Mouse (Mus musculus) midbrain, postnatal 0 days (tissue): ENCODE measurements at regions not wholly inside any gene's neighbourhood (a gene's known extent, or its start where the extent isn't known, plus 50 kb on each side); places are given as distances from the start of the nearest gene placed in this dataset.

Experiments used
- ATAC-seq: fragments of 200-750 bp; cut with Nextera tagmentation; 2 replicates; pipeline ENCODE4 v1.8.0; 2017; ENCODE audit warnings: moderate number of reproducible peaks, mild to moderate bottlenecking, moderate TSS enrichment, moderate library complexity; ENCODE audit not compliant: low FRiP score
- DNase-seq: peaks from one replicate; pipeline ENCODE4 v3.0.0-alpha.2; 2015; ENCODE audit warnings: low spot score
- H3K27ac ChIP-seq: fragments of 300-500 bp; sonication (generic); 2 replicates; pipeline ENCODE4 v1.5.1; 2014; ENCODE audit warnings: low read depth, mild to moderate bottlenecking, low read length, mixed read lengths
- H3K27me3 ChIP-seq: fragments of 300-500 bp; sonication (generic); 2 replicates; pipeline ENCODE4 v1.6.1; 2014; ENCODE audit warnings: low read length, control low read depth, mixed read lengths; ENCODE audit not compliant: insufficient read depth
- H3K36me3 ChIP-seq: fragments of 300-500 bp; sonication (generic); 2 replicates; pipeline ENCODE4 v1.6.1; 2014; ENCODE audit warnings: low read length, control low read depth, mixed read lengths; ENCODE audit not compliant: insufficient read depth
- H3K4me1 ChIP-seq: fragments of 300-500 bp; sonication (generic); 2 replicates; pipeline ENCODE4 v1.6.1; 2014; ENCODE audit warnings: mild to moderate bottlenecking, control low read depth, antibody characterized with exemption, low read length, mixed read lengths; ENCODE audit not compliant: insufficient read depth
- H3K4me2 ChIP-seq: fragments of 300-500 bp; sonication (generic); 2 replicates; pipeline ENCODE4 v1.6.1; 2014; ENCODE audit warnings: low read depth, mild to moderate bottlenecking, low read length, mixed read lengths; ENCODE audit not compliant: poor library complexity, severe bottlenecking
- H3K4me3 ChIP-seq: fragments of 300-500 bp; sonication (generic); 2 replicates; pipeline ENCODE4 v1.5.1; 2014; ENCODE audit warnings: low read depth, mild to moderate bottlenecking, low read length, moderate library complexity
- H3K9ac ChIP-seq: fragments of 300-500 bp; sonication (generic); replicated peaks from 2 replicates; pipeline ENCODE4 v1.6.1; 2014; ENCODE audit warnings: mild to moderate bottlenecking, low read length, moderate library complexity, mixed read lengths; ENCODE audit not compliant: poor library complexity, severe bottlenecking
- H3K9me3 ChIP-seq: fragments of 300-500 bp; sonication (generic); 2 replicates; pipeline ENCODE4 v1.6.1; 2016; ENCODE audit warnings: low read length, control low read depth
- CTCF ChIP-seq: IDR thresholded peaks from 2 replicates; pipeline ENCODE4 v1.5.1; 2016; ENCODE audit warnings: antibody characterized with exemption, mild to moderate bottlenecking
- WGBS: fragments of 180-500 bp; shearing (Covaris S2); extraction: QIAGEN DNeasy Blood & Tissue Kit; methylation state at CpG from one replicate; pipeline ENCODE4 v1.1.7; 2014; 5-methylcytosine and 5-hydroxymethylcytosine counted together

- 27% methylated on average over 13 of the region's 13 CpGs for WGBS
- TF ChIP-seq CTCF = no peak
- H3K4me2 ChIP-seq = no peak overlapping the region
- H3K27ac ChIP-seq = no peak overlapping the region
- no peak for ATAC-seq
- no peaks in the 10 kb centered on the region for H3K9me3 ChIP-seq
- H3K27me3 ChIP-seq = peaks cover 8% of the 10 kb centered on the region; the same call in 1 of the 2 replicates
- H3K4me3 ChIP-seq = no peak overlapping the region
- H3K4me1 ChIP-seq = no peaks in the 10 kb centered on the region
- DNase-seq = peak; percentile 24
- no peaks in the 10 kb centered on the region for H3K36me3 ChIP-seq
- no peak overlapping the region for H3K9ac ChIP-seq
These were observed 93.2 kb upstream of the Gpr12 start for GRCm38 (mm10) chr5:146678049-146678774.

DNA sequence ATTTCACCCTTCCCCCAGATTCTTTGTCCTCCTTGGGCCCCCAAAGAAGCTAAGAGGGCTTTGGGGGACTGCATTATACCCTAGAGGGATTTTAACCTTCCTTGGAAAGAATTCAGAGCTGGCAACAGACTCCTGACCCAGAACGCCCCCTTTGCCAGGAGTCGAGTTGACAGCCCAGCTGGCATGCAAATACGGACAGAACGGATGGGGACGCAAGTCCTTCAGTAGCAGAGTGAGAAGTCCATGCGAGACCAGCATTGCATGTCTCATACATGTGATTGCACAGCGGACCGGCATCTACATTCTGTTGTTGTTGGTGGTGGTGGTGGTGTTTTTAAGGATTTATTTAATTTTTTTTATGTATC lies 92.1 kb upstream of the Gpr12 start:
- Histone ChIP-seq H3K9ac (no peak overlapping the region), H3K9me3 (0 out of 2 replicates have a peak, but pooled peaks cover 4% of the 10 kb centered on the region), H3K27me3 (peaks cover 8% of the 10 kb centered on the region; the same call in 1 of the 2 replicates), H3K4me3 (no peak overlapping the region), H3K4me1 (no peaks in the 10 kb centered on the region), H3K27ac (no peak overlapping the region), H3K36me3 (no peaks in the 10 kb centered on the region), H3K4me2 (no peak overlapping the region)
- DNase-seq = no peak
- 67% methylated on average over 8 of the region's 8 CpGs for WGBS
- ATAC-seq = no peak
- no peak for TF ChIP-seq CTCF

- no peak overlapping the region for H3K4me3 ChIP-seq
- no peak for ATAC-seq
- H3K9ac ChIP-seq = no peak overlapping the region
- peaks cover 7% of the 10 kb centered on the region; the same call in 1 of the 2 replicates for H3K27me3 ChIP-seq
- H3K4me2 ChIP-seq = no peak overlapping the region
- DNase-seq = no peak
- no peaks in the 10 kb centered on the region for H3K4me1 ChIP-seq
- H3K9me3 ChIP-seq = 0 out of 2 replicates have a peak, but pooled peaks cover 4% of the 10 kb centered on the region
- TF ChIP-seq CTCF = no peak
- no peak overlapping the region for H3K27ac ChIP-seq
- no peaks in the 10 kb centered on the region for H3K36me3 ChIP-seq
- WGBS = 80% methylated on average over 12 of the region's 12 CpGs
These were observed 91.6 kb upstream of the Gpr12 start for GRCm38 (mm10) chr5:146676470-146677150.

DNA sequence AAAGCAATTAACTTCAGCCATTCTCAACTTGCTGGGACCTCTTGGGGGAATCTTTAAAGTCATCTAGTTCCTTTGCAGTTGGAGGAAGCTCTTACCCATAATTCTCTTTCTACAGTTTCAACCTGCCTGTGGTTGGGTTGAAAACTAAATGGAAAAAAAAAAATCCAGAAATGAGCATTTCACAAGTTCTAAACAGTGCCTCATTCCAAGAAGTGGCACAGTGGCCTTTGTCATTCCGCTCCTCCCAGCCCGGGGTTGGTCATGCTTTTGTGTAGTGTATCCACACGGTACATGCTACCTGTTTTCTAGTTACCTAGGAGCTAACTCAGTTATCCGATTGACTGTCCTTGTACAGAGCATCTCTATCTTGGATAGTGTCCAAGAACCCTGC lies 90.8 kb upstream of the Gpr12 start:
- TF ChIP-seq CTCF = no peak
- DNase-seq (no peak), ATAC-seq (no peak)
- Histone ChIP-seq H3K9me3 (0 out of 2 replicates have a peak, but pooled peaks cover 4% of the 10 kb centered on the region), H3K4me3 (no peak overlapping the region), H3K4me1 (no peaks in the 10 kb centered on the region), H3K4me2 (no peak overlapping the region), H3K27me3 (peaks cover 6% of the 10 kb centered on the region; the same call in 1 of the 2 replicates), H3K9ac (no peak overlapping the region), H3K27ac (no peak overlapping the region), H3K36me3 (no peaks in the 10 kb centered on the region)
- WGBS = 82% methylated on average over 4 of the region's 4 CpGs

GRCm38 (mm10) chr5:146675006-146675886 lies 90.2 kb upstream of the Gpr12 start:
- Histone ChIP-seq H3K9ac (no peak overlapping the region), H3K27ac (no peak overlapping the region), H3K4me1 (no peaks in the 10 kb centered on the region), H3K4me3 (no peak overlapping the region), H3K27me3 (peaks cover 6% of the 10 kb centered on the region; the same call in 1 of the 2 replicates), H3K4me2 (no peak overlapping the region), H3K36me3 (no peaks in the 10 kb centered on the region), H3K9me3 (0 out of 2 replicates have a peak, but pooled peaks cover 4% of the 10 kb centered on the region)
- DNase-seq (peak; percentile 69), ATAC-seq (0 out of 2 replicates have a peak, but pooled peaks have one; percentile 54)
- 19% methylated on average over 19 of the region's 19 CpGs for WGBS
- peak; percentile 81 for TF ChIP-seq CTCF
